Mouse (Mus musculus) liver, postnatal 0 days (tissue): ENCODE results near the gene Stx7. TPM values are rescaled to one million over a fixed set of nuclear protein-coding genes. Genes with fewer than 3 reads are reported as not detected.
A peak's percentile ranks its signal among the peaks of the same experiment; 100 is the strongest.

ENCODE experiments used
- ATAC-seq: fragments of 200-750 bp; cut with Nextera tagmentation; 2 replicates; pipeline ENCODE4 v1.8.0; 2017; ENCODE audit warnings: mild to moderate bottlenecking, moderate library complexity
- DNase-seq: peaks from one replicate; pipeline ENCODE4 v3.0.0-alpha.2; 2016
- H3K27ac ChIP-seq: fragments of 300-500 bp; sonication (generic); 2 replicates; pipeline ENCODE4 v1.5.1; 2014; ENCODE audit warnings: antibody characterized with exemption, moderate library complexity, mild to moderate bottlenecking, low read depth
- H3K27me3 ChIP-seq: fragments of 300-500 bp; sonication (generic); 2 replicates; pipeline ENCODE4 v1.6.1; 2014; ENCODE audit warnings: low read length, control low read depth, mixed read lengths; ENCODE audit not compliant: insufficient read depth
- H3K36me3 ChIP-seq: fragments of 300-500 bp; sonication (generic); replicated peaks from 2 replicates; pipeline ENCODE4 v1.6.1; 2014; ENCODE audit warnings: mild to moderate bottlenecking, control low read depth, low read length, moderate library complexity, mixed read lengths; ENCODE audit not compliant: insufficient read depth
- H3K4me1 ChIP-seq: fragments of 300-500 bp; sonication (generic); 2 replicates; pipeline ENCODE4 v1.6.1; 2014; ENCODE audit warnings: antibody characterized with exemption, mild to moderate bottlenecking, control low read depth; ENCODE audit not compliant: insufficient read depth
- H3K4me2 ChIP-seq: fragments of 300-500 bp; sonication (generic); 2 replicates; pipeline ENCODE4 v1.6.1; 2014; ENCODE audit warnings: low read depth, mild to moderate bottlenecking, low read length, moderate library complexity, mixed read lengths
- H3K4me3 ChIP-seq: fragments of 300-500 bp; sonication (generic); 2 replicates; pipeline ENCODE4 v1.5.1; 2014; ENCODE audit warnings: low read depth, low read length
- H3K9ac ChIP-seq: fragments of 300-500 bp; sonication (generic); replicated peaks from 2 replicates; pipeline ENCODE4 v1.6.1; 2014; ENCODE audit warnings: mild to moderate bottlenecking, moderate library complexity
- H3K9me3 ChIP-seq: fragments of 300-500 bp; sonication (generic); 2 replicates; pipeline ENCODE4 v1.6.1; 2016; ENCODE audit warnings: mild to moderate bottlenecking, control low read depth, low read length, mixed read lengths
- CTCF ChIP-seq: sonication (generic); IDR thresholded peaks from 2 replicates; pipeline ENCODE4 v1.5.1; 2016; ENCODE audit warnings: antibody characterized with exemption, low read depth
- EP300 ChIP-seq: IDR thresholded peaks from 2 replicates; pipeline ENCODE4 v1.6.1; 2016; ENCODE audit warnings: antibody characterized with exemption, low read depth, mild to moderate bottlenecking
- WGBS: fragments of 180-500 bp; shearing (Covaris S2); extraction: QIAGEN DNeasy Blood & Tissue Kit; methylation state at CpG from one replicate; pipeline ENCODE4 v1.1.7; 2014; ENCODE audit not compliant: insufficient replicate concordance; 5-methylcytosine and 5-hydroxymethylcytosine counted together
- polyA plus RNA-seq: library from polyadenylated mRNA; unstranded; fragments of >200 nt; fragmentation: Nextera tagmentation; extraction: Ambion mirVana; gene quantifications from 2 replicates; pipeline ENCODE4 v1.2.1, GENCODE M21; 2015

Gene Stx7
- polyA plus RNA-seq, 1 experiment from 2014 or later, result 35.7 TPM

- Histone ChIP-seq H3K36me3 (peaks cover 23% of the 10 kb centered on the region), H3K27me3 (no peaks in the 10 kb centered on the region), H3K27ac (no peak overlapping the region), H3K4me2 (no peak overlapping the region), H3K9me3 (no peaks in the 10 kb centered on the region), H3K4me1 (no peaks in the 10 kb centered on the region), H3K4me3 (no peak overlapping the region), H3K9ac (no peak overlapping the region)
- ATAC-seq (no peak), DNase-seq (no peak)
- TF ChIP-seq CTCF, result no peak; the same call in 1 of the 2 replicates
- TF ChIP-seq EP300, result no peak
- WGBS, result 68% methylated on average over 7 of the region's 7 CpGs
These were observed 41.3 kb downstream of the Stx7 start for GRCm38 (mm10) chr10:24190392-24190791.

GRCm38 (mm10) chr10:24191977-24192376 is 42.9 kb downstream of the Stx7 start:
- ATAC-seq (no peak), DNase-seq (no peak)
- Histone ChIP-seq H3K9ac (no peak overlapping the region), H3K4me2 (no peak overlapping the region), H3K27ac (no peak overlapping the region), H3K9me3 (no peaks in the 10 kb centered on the region), H3K4me3 (no peak overlapping the region), H3K4me1 (no peaks in the 10 kb centered on the region), H3K27me3 (no peaks in the 10 kb centered on the region), H3K36me3 (peaks cover 15% of the 10 kb centered on the region; the same call in 1 of the 2 replicates)
- 87% methylated on average over 1 of the region's 1 CpGs for WGBS
- TF ChIP-seq EP300 (no peak), CTCF (peak; percentile 41)

GRCm38 (mm10) chr10:24199303-24199702 is 50.2 kb downstream of the Stx7 start:
- 78% methylated on average over 12 of the region's 12 CpGs for WGBS
- H3K27me3 ChIP-seq, result no peaks in the 10 kb centered on the region

GRCm38 (mm10) chr10:24200099-24200498 is 51.0 kb downstream of the Stx7 start:
- no peak overlapping the region for H3K9ac ChIP-seq
- WGBS, result 77% methylated on average over 3 of the region's 3 CpGs
- H3K27me3 ChIP-seq, result no peaks in the 10 kb centered on the region
- no peak for ATAC-seq
- TF ChIP-seq CTCF (no peak), EP300 (no peak)
- H3K4me3 ChIP-seq, result no peak overlapping the region
- DNase-seq, result no peak
- H3K27ac ChIP-seq, result no peak overlapping the region
- no peak overlapping the region for H3K4me2 ChIP-seq
- H3K9me3 ChIP-seq, result no peaks in the 10 kb centered on the region
- no peaks in the 10 kb centered on the region for H3K4me1 ChIP-seq
- no peaks in the 10 kb centered on the region for H3K36me3 ChIP-seq

More at GRCm38 (mm10) chr10:24199303-24199702, 50.2 kb downstream of the Stx7 start:
- TF ChIP-seq EP300 (no peak), CTCF (no peak)
- Histone ChIP-seq H3K27ac (no peak overlapping the region), H3K36me3 (no peaks in the 10 kb centered on the region), H3K4me2 (no peak overlapping the region), H3K4me3 (no peak overlapping the region), H3K4me1 (no peaks in the 10 kb centered on the region), H3K9me3 (no peaks in the 10 kb centered on the region), H3K9ac (no peak overlapping the region)
- ATAC-seq (no peak), DNase-seq (no peak)

GRCm38 (mm10) chr10:24210075-24210474 is 61.0 kb downstream of the Stx7 start:
- WGBS, result 71% methylated on average over 6 of the region's 6 CpGs
- no peak overlapping the region for H3K4me3 ChIP-seq
- no peaks in the 10 kb centered on the region for H3K36me3 ChIP-seq
- no peak for DNase-seq
- H3K9ac ChIP-seq, result no peak overlapping the region
- no peak for ATAC-seq
- H3K27ac ChIP-seq, result no peak overlapping the region
- no peaks in the 10 kb centered on the region for H3K27me3 ChIP-seq
- H3K9me3 ChIP-seq, result no peaks in the 10 kb centered on the region
- no peaks in the 10 kb centered on the region for H3K4me1 ChIP-seq
- no peak overlapping the region for H3K4me2 ChIP-seq
- TF ChIP-seq EP300 (no peak), CTCF (no peak)

GRCm38 (mm10) chr10:24213297-24213696 is 64.2 kb downstream of the Stx7 start:
- H3K4me3 ChIP-seq, result no peak overlapping the region
- ATAC-seq, result no peak

More at GRCm38 (mm10) chr10:24213297-24213696, 64.2 kb downstream of the Stx7 start:
- Histone ChIP-seq H3K4me1 (no peaks in the 10 kb centered on the region), H3K4me2 (no peak overlapping the region), H3K27me3 (no peaks in the 10 kb centered on the region), H3K9ac (no peak overlapping the region), H3K36me3 (no peaks in the 10 kb centered on the region), H3K9me3 (no peaks in the 10 kb centered on the region), H3K27ac (no peak overlapping the region)
- WGBS, result 67% methylated on average over 5 of the region's 5 CpGs
- TF ChIP-seq CTCF (no peak), EP300 (no peak)
- no peak for DNase-seq
